Mouse (Mus musculus) erythroblast, embryonic 14.5 days (primary cell): ENCODE measurements around the gene Mtfr1l.

Experiments
- GATA1 ChIP-seq: IDR thresholded peaks from 2 replicates; pipeline ENCODE4 v1.6.1; 2012; ENCODE audit warnings: low read length, inconsistent platforms, mixed read lengths
- TAL1 ChIP-seq: IDR thresholded peaks from 3 replicates; pipeline ENCODE4 v1.6.1; 2012; ENCODE audit warnings: low read length, inconsistent platforms, mixed read lengths

- TF ChIP-seq TAL1 (no peak), GATA1 (no peak)
Observed at GRCm38 (mm10) chr4:134479839-134480238, 55.3 kb downstream of the Mtfr1l start.
